Mouse (Mus musculus) heart, embryonic 11.5 days (tissue): ENCODE data around the gene Zfp444. TPM values are rescaled to one million over a fixed set of nuclear protein-coding genes. Genes with fewer than 3 reads are reported as not detected.
"Not testable (repeated sequence)": the region's sequence is repeated elsewhere in the genome, so short reads cannot be mapped to it uniquely, and the experiment has no call there.

Experiments
- ATAC-seq: fragments of 200-750 bp; cut with Nextera tagmentation; replicated peaks from 2 replicates; pipeline ENCODE4 v1.8.0; 2017; ENCODE audit warnings: moderate library complexity; ENCODE audit not compliant: insufficient number of reproducible peaks, low FRiP score, low TSS enrichment
- H3K27ac ChIP-seq: fragments of 300-500 bp; sonication (generic); 2 replicates; pipeline ENCODE4 v1.5.1; 2014; ENCODE audit warnings: mild to moderate bottlenecking, low read depth, low read length
- H3K27me3 ChIP-seq: fragments of 300-500 bp; sonication (generic); 2 replicates; pipeline ENCODE4 v1.6.1; 2014; ENCODE audit warnings: mild to moderate bottlenecking, low read length, mixed read lengths; ENCODE audit not compliant: control insufficient read depth, insufficient read depth
- H3K36me3 ChIP-seq: fragments of 300-500 bp; sonication (generic); 2 replicates; pipeline ENCODE4 v1.6.1; 2014; ENCODE audit warnings: mild to moderate bottlenecking, low read length, moderate library complexity, mixed read lengths; ENCODE audit not compliant: control insufficient read depth, insufficient read depth
- H3K4me1 ChIP-seq: fragments of 300-500 bp; sonication (generic); 2 replicates; pipeline ENCODE4 v1.6.1; 2014; ENCODE audit warnings: low read length; ENCODE audit not compliant: control insufficient read depth, insufficient read depth
- H3K4me2 ChIP-seq: fragments of 300-500 bp; sonication (generic); 2 replicates; pipeline ENCODE4 v1.6.1; 2014; ENCODE audit warnings: mild to moderate bottlenecking, moderate library complexity
- H3K4me3 ChIP-seq: fragments of 300-500 bp; sonication (generic); 2 replicates; pipeline ENCODE4 v1.5.1; 2014; ENCODE audit warnings: low read depth, low read length
- H3K9ac ChIP-seq: fragments of 300-500 bp; sonication (generic); 2 replicates; pipeline ENCODE4 v1.6.1; 2014; ENCODE audit warnings: mild to moderate bottlenecking, low read depth, low read length, moderate library complexity
- H3K9me3 ChIP-seq: fragments of 300-500 bp; sonication (generic); replicated peaks from 2 replicates; pipeline ENCODE4 v1.6.1; 2016; ENCODE audit warnings: low read length; ENCODE audit not compliant: control insufficient read depth
- WGBS: fragments of 180-500 bp; shearing (Covaris S2); extraction: QIAGEN DNeasy Blood & Tissue Kit; methylation state at CpG from one replicate; pipeline ENCODE4 v1.1.7; 2014; ENCODE audit not compliant: insufficient replicate concordance; 5-methylcytosine and 5-hydroxymethylcytosine counted together
- polyA plus RNA-seq: library from polyadenylated mRNA; unstranded; fragments of >200 nt; fragmentation: Nextera tagmentation; extraction: Ambion mirVana; gene quantifications from 2 replicates; pipeline ENCODE4 v1.2.1, GENCODE M21; 2014

The Zfp444 gene
- polyA plus RNA-seq, 1 experiment from 2014 or later = 31.4 TPM

- WGBS = 63% methylated on average over 3 of the region's 3 CpGs
- no peak for ATAC-seq
- no peak within 1 kb of the TSS for H3K27ac ChIP-seq
- H3K27me3 ChIP-seq = no peaks in the 10 kb centered on the region; the same call in 1 of the 2 replicates
- H3K4me2 ChIP-seq = no peak within 1 kb of the TSS
- H3K4me3 ChIP-seq = no peak within 1 kb of the TSS
- no peaks in the 10 kb centered on the region for H3K36me3 ChIP-seq
- no peak within 1 kb of the TSS for H3K9ac ChIP-seq
- H3K9me3 ChIP-seq = no peaks in the 10 kb centered on the region
- H3K4me1 ChIP-seq = no peaks in the 10 kb centered on the region
Measured at GRCm38 (mm10) chr7:6196790-6197189, 24.8 kb downstream of the Zfp444 start, which contains the start of gene Galp. Gene Galp, plus strand, starts transcription at chr7:6197090.

- 69% methylated on average over 3 of the region's 3 CpGs for WGBS
- ATAC-seq = no peak
Measured at GRCm38 (mm10) chr7:6204200-6204599, 32.2 kb downstream of the Zfp444 start.

DNA sequence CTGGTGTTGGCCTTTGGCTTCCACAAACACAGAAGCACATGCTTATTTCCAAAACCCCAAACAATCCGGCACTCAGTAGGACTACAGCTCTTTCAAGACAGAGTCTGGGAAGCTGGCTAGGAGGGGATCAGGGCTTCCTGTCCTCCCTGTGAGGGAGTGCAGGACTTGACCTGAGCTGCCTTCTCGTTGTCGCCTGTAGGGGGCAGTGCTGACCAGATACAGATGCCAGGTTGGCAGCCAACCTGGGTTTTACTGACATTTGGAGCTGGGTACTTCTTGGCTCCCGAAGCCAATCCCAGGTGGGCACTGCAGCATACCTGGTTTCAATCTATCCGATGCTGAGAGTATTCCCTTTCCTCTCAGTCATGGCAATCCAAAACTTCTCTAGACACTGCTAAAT lies 41.1 kb downstream of the Zfp444 start:
- 38% methylated on average over 5 of the region's 5 CpGs for WGBS
- Histone ChIP-seq H3K27me3 (no peaks in the 10 kb centered on the region), H3K27ac (no peak overlapping the region), H3K9ac (no peak overlapping the region), H3K36me3 (no peaks in the 10 kb centered on the region), H3K4me2 (no peak overlapping the region), H3K4me3 (no peak overlapping the region), H3K4me1 (no peaks in the 10 kb centered on the region), H3K9me3 (no peaks in the 10 kb centered on the region)
- ATAC-seq = no peak

More at GRCm38 (mm10) chr7:6204200-6204599, 32.2 kb downstream of the Zfp444 start:
- H3K9me3 ChIP-seq = no peaks in the 10 kb centered on the region
- no peaks in the 10 kb centered on the region for H3K4me1 ChIP-seq
- no peaks in the 10 kb centered on the region for H3K36me3 ChIP-seq
- H3K27ac ChIP-seq = no peak overlapping the region
- no peak overlapping the region for H3K9ac ChIP-seq
- no peak overlapping the region for H3K4me3 ChIP-seq
- H3K27me3 ChIP-seq = no peaks in the 10 kb centered on the region
- H3K4me2 ChIP-seq = no peak overlapping the region

DNA sequence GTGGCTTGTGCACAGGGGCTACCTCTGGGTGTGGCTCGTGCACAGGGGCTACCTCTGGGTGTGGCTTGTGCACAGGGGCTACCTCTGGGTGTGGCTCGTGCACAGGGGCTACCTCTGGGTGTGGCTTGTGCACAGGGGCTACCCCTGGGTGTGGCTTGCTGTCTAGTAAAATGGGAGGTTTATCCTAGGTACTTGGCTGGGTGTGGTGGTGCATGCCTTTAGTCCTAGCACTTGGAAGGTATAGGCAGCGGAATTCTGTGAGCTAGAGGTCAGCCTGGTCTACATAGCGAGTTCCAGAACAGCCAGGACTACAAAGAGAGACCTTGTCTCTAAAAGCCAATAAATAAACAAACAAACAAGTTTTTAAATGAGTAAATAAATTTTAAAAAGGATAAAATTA lies 42.7 kb downstream of the Zfp444 start:
- not testable (repeated sequence) for ATAC-seq, H3K4me3 ChIP-seq, H3K27ac ChIP-seq, H3K36me3 ChIP-seq, H3K4me2 ChIP-seq, H3K9ac ChIP-seq, H3K9me3 ChIP-seq, H3K27me3 ChIP-seq, H3K4me1 ChIP-seq
- 63% methylated on average over 4 of the region's 4 CpGs for whole genome bisulfite sequencing

DNA sequence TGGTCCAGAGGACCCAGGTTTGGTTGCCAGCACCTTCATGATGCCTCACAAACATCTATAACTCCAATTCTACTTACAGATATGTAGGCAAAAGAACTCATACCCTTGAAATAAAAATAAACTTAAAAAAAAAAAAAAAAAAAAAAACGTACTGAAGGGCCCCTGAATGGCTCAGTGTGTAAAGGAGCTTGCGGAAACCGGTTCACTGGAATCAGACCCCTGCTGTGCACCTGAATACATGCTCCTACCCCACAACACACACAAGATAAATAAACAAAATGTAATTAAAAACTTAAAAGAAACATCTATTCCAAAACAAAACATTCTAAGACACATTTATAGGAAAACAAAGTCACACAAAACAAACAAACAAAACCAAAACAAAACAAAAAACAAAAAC lies 48.1 kb downstream of the Zfp444 start:
- Histone ChIP-seq H3K36me3 (no peaks in the 10 kb centered on the region), H3K9me3 (0 out of 2 replicates have a peak, but pooled peaks cover 3% of the 10 kb centered on the region), H3K4me1 (no peaks in the 10 kb centered on the region), H3K9ac (no peak overlapping the region), H3K4me3 (no peak overlapping the region), H3K4me2 (no peak overlapping the region), H3K27ac (no peak overlapping the region), H3K27me3 (no peaks in the 10 kb centered on the region)
- ATAC-seq = no peak
- WGBS = 39% methylated on average over 3 of the region's 3 CpGs

DNA sequence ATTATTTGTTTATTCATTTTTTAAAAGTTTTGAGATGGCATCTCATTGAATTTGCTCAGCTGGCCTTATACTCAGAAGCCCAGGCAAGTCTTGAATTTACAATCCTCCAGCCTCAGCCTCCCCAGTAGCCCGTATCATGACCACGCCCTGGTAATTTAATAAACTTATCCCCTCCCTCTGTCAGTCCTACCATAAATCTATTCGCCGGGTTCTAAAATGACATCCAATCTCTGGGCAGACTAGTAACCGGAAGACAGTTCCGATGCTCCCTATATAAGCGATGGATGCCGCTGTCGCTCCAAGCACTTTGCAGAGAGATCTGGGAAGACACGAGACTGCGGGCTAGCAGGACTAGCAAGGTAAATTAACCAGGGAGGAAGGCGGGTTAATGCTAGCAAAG lies 50.0 kb downstream of the Zfp444 start, which contains the start of gene Zscan5b:
TSS of gene Zscan5b (plus strand) at position 301 of the 400 bp plus-strand sequence.
- Histone ChIP-seq H3K4me3 (no peak within 1 kb of the TSS), H3K36me3 (no peaks in the 10 kb centered on the region), H3K27ac (no peak within 1 kb of the TSS), H3K4me2 (no peak within 1 kb of the TSS), H3K27me3 (no peaks in the 10 kb centered on the region), H3K9ac (no peak within 1 kb of the TSS), H3K9me3 (0 out of 2 replicates have a peak, but pooled peaks cover 3% of the 10 kb centered on the region), H3K4me1 (no peaks in the 10 kb centered on the region)
- ATAC-seq = no peak
- WGBS = 87% methylated on average over 12 of the region's 12 CpGs

- not testable (repeated sequence) for H3K27me3 ChIP-seq, H3K4me2 ChIP-seq, H3K36me3 ChIP-seq, H3K9ac ChIP-seq, H3K4me3 ChIP-seq, H3K27ac ChIP-seq, ATAC-seq, H3K4me1 ChIP-seq
- peaks cover 14% of the 10 kb centered on the region for H3K9me3 ChIP-seq
- 57% methylated on average over 8 of the region's 8 CpGs for WGBS
Measured at GRCm38 (mm10) chr7:6228491-6228890, 56.5 kb downstream of the Zfp444 start.

DNA sequence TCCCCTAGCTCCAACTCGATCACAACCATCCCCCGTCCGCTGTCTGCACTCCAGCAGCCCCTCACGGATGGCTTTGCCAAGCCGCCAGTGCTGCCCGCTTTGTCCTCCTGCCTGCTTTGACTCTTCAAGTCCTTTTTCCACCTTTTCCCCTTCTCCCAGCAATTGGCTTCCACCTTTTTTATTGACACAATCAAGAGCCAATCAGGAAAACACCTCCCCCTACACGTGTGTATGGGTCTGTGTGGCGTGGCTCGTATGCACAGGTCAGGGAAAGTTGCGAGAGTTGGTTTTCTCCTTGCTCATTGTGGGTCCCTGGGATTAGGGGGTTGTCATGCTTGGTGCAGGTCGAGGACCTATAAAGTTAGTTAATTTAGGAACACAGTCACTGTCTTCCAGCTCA lies 67.8 kb downstream of the Zfp444 start:
- no peak overlapping the region for H3K9ac ChIP-seq
- 46% methylated on average over 11 of the region's 11 CpGs for WGBS
- no peaks in the 10 kb centered on the region for H3K9me3 ChIP-seq
- no peak for ATAC-seq
- no peaks in the 10 kb centered on the region for H3K36me3 ChIP-seq
- H3K4me1 ChIP-seq = no peaks in the 10 kb centered on the region
- no peaks in the 10 kb centered on the region for H3K27me3 ChIP-seq
- no peak overlapping the region for H3K4me3 ChIP-seq
- no peak overlapping the region for H3K4me2 ChIP-seq
- no peak overlapping the region for H3K27ac ChIP-seq

- WGBS = 21% methylated on average over 1 of the region's 1 CpGs
- H3K36me3 ChIP-seq, ATAC-seq, H3K27ac ChIP-seq, H3K9me3 ChIP-seq, H3K4me2 ChIP-seq, H3K4me1 ChIP-seq, H3K4me3 ChIP-seq, H3K9ac ChIP-seq, H3K27me3 ChIP-seq: not testable (repeated sequence)
Measured at GRCm38 (mm10) chr7:6240841-6241425, 68.9 kb downstream of the Zfp444 start.
